Mouse (Mus musculus) C2C12 (cell line): ENCODE data around the gene Nup88. TPM values are rescaled to one million over a fixed set of nuclear protein-coding genes. Genes with fewer than 3 reads are reported as not detected.

Experiments used
- H3K27me3 ChIP-seq: one replicate; pipeline ENCODE4 v1.6.1; 2011; ENCODE audit not compliant: control insufficient read depth, insufficient read depth, insufficient read length
- H3K36me3 ChIP-seq: one replicate; pipeline ENCODE4 v1.6.1; 2011; ENCODE audit not compliant: control insufficient read depth, insufficient read depth
- H3K4me3 ChIP-seq: one replicate; pipeline ENCODE4 v1.5.1; 2011; ENCODE audit warnings: mild to moderate bottlenecking, control low read depth; ENCODE audit not compliant: poor library complexity, insufficient read depth, severe bottlenecking
- H3K79me2 ChIP-seq: one replicate; pipeline ENCODE4 v1.6.1; 2011; ENCODE audit not compliant: control insufficient read depth, insufficient read depth
- H3K79me3 ChIP-seq: one replicate; pipeline ENCODE4 v1.6.1; 2011; ENCODE audit warnings: low read depth, control low read depth
- H3ac ChIP-seq: one replicate; pipeline ENCODE3; 2011; ENCODE audit warnings: low read depth; ENCODE audit not compliant: control insufficient read depth, insufficient read length
- CEBPB ChIP-seq: IDR thresholded peaks from one replicate; pipeline ENCODE4 v1.6.1; 2011; ENCODE audit warnings: low read depth, mild to moderate bottlenecking, control low read depth, moderate library complexity
- CTCF ChIP-seq: IDR thresholded peaks from one replicate; pipeline ENCODE4 v1.5.1; 2011; ENCODE audit not compliant: control insufficient read depth, insufficient read depth, insufficient read length
- FOSL1 ChIP-seq: IDR thresholded peaks from one replicate; pipeline ENCODE4 v1.8.0; 2011; ENCODE audit warnings: mild to moderate bottlenecking, low read length; ENCODE audit not compliant: poor library complexity, insufficient read depth, severe bottlenecking
- MAX ChIP-seq: IDR thresholded peaks from one replicate; pipeline ENCODE4 v1.6.1; 2011; ENCODE audit warnings: mild to moderate bottlenecking, control low read depth
- MYOD1 ChIP-seq: IDR thresholded peaks from one replicate; pipeline ENCODE4 v1.6.1; 2011; ENCODE audit warnings: low read depth; ENCODE audit not compliant: control insufficient read depth, insufficient read length
- MYOG ChIP-seq: IDR thresholded peaks from one replicate; pipeline ENCODE4 v1.6.1; 2011; ENCODE audit not compliant: control insufficient read depth, insufficient read length; ENCODE audit errors: extremely low read depth
- USF1 ChIP-seq: IDR thresholded peaks from one replicate; pipeline ENCODE4 v1.6.1; 2011; ENCODE audit warnings: low read depth, mild to moderate bottlenecking, control low read depth, moderate library complexity
- long read RNA-seq, 2 experiments: library from polyadenylated mRNA; unstranded; transcript quantifications; one replicate each; pipeline ENCODE4 v2.0.0; 2019 to 2020
- polyA plus RNA-seq: library from polyadenylated mRNA; unstranded; fragments of >200 nt; fragmentation: generic; extraction: Trizol; gene quantifications from one replicate; pipeline ENCODE4 v1.2.1, GENCODE M21; 2012; ENCODE audit warnings: missing spikeins

Nup88 gene
- 57.1 TPM for polyA plus RNA-seq
- long read RNA-seq, experiment 1, transcript Nup88-202 (17 exons, 2,389 nt), result major isoform, 27 of 56 reads
- long read RNA-seq, experiment 1, transcript Nup88-203 (17 exons, 2,453 nt), result minor isoform, 11 of 56 reads
- long read RNA-seq, experiment 1, partial matches to known transcripts, result 10 of 56 reads
- long read RNA-seq, experiment 1, other reads (novel, unspliced or antisense), result 8 of 56 reads
- long read RNA-seq, experiment 2, transcript Nup88-202 (17 exons, 2,389 nt), result major isoform, 261 of 501 reads
- long read RNA-seq, experiment 2, transcript Nup88-203 (17 exons, 2,453 nt), result minor isoform, 134 of 501 reads
- long read RNA-seq, experiment 2, partial matches to known transcripts, result 74 of 501 reads
- long read RNA-seq, experiment 2, other reads (novel, unspliced or antisense), result 32 of 501 reads

GRCm38 (mm10) chr11:70969821-70970559, at the start of gene Nup88, which contains the start of gene Rpain:
TSS of gene Nup88 (minus strand) at chr11:70969973.
TSS of gene Rpain (plus strand) at chr11:70970213.
- Histone ChIP-seq H3ac (peak within 1 kb of the TSS; percentile 96), H3K79me3 (peaks cover 19% of the 10 kb centered on the region), H3K36me3 (peaks cover 45% of the 10 kb centered on the region), H3K79me2 (peaks cover 45% of the 10 kb centered on the region), H3K4me3 (peak within 1 kb of the TSS; percentile 99), H3K27me3 (no peaks in the 10 kb centered on the region)
- TF ChIP-seq USF1, result no peak
- TF ChIP-seq CTCF, result no peak
- no peak for TF ChIP-seq MYOG
- no peak for TF ChIP-seq CEBPB
- TF ChIP-seq MYOD1, result no peak
- TF ChIP-seq FOSL1, result no peak
- no peak for TF ChIP-seq MAX

GRCm38 (mm10) chr11:71018416-71019200, 48.8 kb upstream of the Nup88 start:
- TF ChIP-seq CTCF, result no peak
- TF ChIP-seq USF1, result peak; percentile 87
- TF ChIP-seq FOSL1, result no peak
- TF ChIP-seq CEBPB, result peak; percentile 60
- Histone ChIP-seq H3K79me3 (peaks cover 72% of the 10 kb centered on the region), H3K4me3 (peak overlapping the region; percentile 72), H3K36me3 (peaks cover 45% of the 10 kb centered on the region), H3K27me3 (no peaks in the 10 kb centered on the region), H3K79me2 (peaks cover 92% of the 10 kb centered on the region), H3ac (peak overlapping the region; percentile 94)

GRCm38 (mm10) chr11:71017051-71017450, 47.3 kb upstream of the Nup88 start:
- TF ChIP-seq MYOD1, result no peak
- no peak for TF ChIP-seq MYOG
- TF ChIP-seq CTCF, result no peak
- no peak for TF ChIP-seq MAX
- no peak for TF ChIP-seq FOSL1
- no peak for TF ChIP-seq USF1
- no peak for TF ChIP-seq CEBPB

GRCm38 (mm10) chr11:71012743-71013142, 43.0 kb upstream of the Nup88 start:
- H3K36me3 ChIP-seq, result peaks cover 67% of the 10 kb centered on the region
- TF ChIP-seq MYOD1 (no peak), CEBPB (no peak), MAX (no peak), FOSL1 (no peak), USF1 (no peak), MYOG (no peak), CTCF (no peak)

More at GRCm38 (mm10) chr11:71017051-71017450, 47.3 kb upstream of the Nup88 start:
- H3ac ChIP-seq, result no peak overlapping the region
- peaks cover 46% of the 10 kb centered on the region for H3K36me3 ChIP-seq
- H3K27me3 ChIP-seq, result no peaks in the 10 kb centered on the region
- peaks cover 56% of the 10 kb centered on the region for H3K79me3 ChIP-seq
- no peak overlapping the region for H3K4me3 ChIP-seq
- H3K79me2 ChIP-seq, result peaks cover 77% of the 10 kb centered on the region

GRCm38 (mm10) chr11:71008321-71008720, 38.5 kb upstream of the Nup88 start:
- H3K79me3 ChIP-seq, result peaks cover 6% of the 10 kb centered on the region
- peaks cover 53% of the 10 kb centered on the region for H3K36me3 ChIP-seq
- H3K79me2 ChIP-seq, result peaks cover 9% of the 10 kb centered on the region
- H3ac ChIP-seq, result no peak overlapping the region
- no peaks in the 10 kb centered on the region for H3K27me3 ChIP-seq
- TF ChIP-seq MYOD1 (no peak), MYOG (no peak), CTCF (no peak), MAX (no peak), CEBPB (no peak), USF1 (no peak), FOSL1 (no peak)
- H3K4me3 ChIP-seq, result no peak overlapping the region

More at GRCm38 (mm10) chr11:71012743-71013142, 43.0 kb upstream of the Nup88 start:
- Histone ChIP-seq H3ac (no peak overlapping the region), H3K79me2 (peaks cover 38% of the 10 kb centered on the region), H3K79me3 (peaks cover 22% of the 10 kb centered on the region), H3K27me3 (no peaks in the 10 kb centered on the region), H3K4me3 (no peak overlapping the region)
